Mouse (Mus musculus): Measurements from ENCODE around the gene Sdhb.

DNA sequence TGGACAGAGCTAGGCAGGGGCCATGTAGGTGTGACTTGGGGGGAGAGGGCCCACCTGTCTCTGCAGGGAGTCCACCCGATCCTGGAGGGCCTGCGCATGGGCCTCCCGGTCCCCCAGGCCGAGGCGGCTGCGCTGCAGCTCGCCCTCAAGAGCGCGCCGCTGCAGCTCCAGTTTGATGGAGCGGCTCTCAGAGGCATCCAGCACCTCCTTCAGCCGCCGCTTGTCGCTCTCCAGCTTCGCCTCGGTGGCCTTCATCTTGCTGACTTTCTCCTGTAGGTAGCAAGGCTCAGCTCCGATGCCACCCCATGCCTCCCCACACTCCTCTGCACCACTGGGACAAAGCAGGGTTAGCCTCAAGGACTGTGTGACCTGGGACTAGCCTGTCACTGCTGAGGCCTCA is 59.2 kb downstream of the Sdhb start:
- no peak for TF ChIP-seq SMC3 (IDR thresholded peaks at IDR 0.05; ENCODE audit: low read depth, low read length)
- TF ChIP-seq CHD2 (IDR thresholded peaks at IDR 0.05; ENCODE audit: low read length) = no peak
- TF ChIP-seq CTCF (IDR thresholded peaks at IDR 0.05 in 2 of 3, conservative IDR thresholded peaks at IDR 0.05 in 1 of 3; ENCODE audit: control insufficient read depth in 1 of 3, insufficient read depth in 1 of 3, low read depth in 2 of 3, low read length in 3 of 3, poor library complexity in 1 of 3, severe bottlenecking in 1 of 3) = no peak
- TF ChIP-seq ZNF384 (IDR thresholded peaks at IDR 0.05; ENCODE audit: low read depth, low read length) = no peak
- no peak for TF ChIP-seq ZC3H11A (IDR thresholded peaks at IDR 0.05; ENCODE audit: low read depth, low read length)
- TF ChIP-seq ZKSCAN1 (IDR thresholded peaks at IDR 0.05; ENCODE audit: low read depth, low read length) = no peak
- no peak for TF ChIP-seq E2F4 (IDR thresholded peaks at IDR 0.05; ENCODE audit: borderline replicate concordance, low read depth, low read length)
- TF ChIP-seq MAZ (IDR thresholded peaks at IDR 0.05; ENCODE audit: low read depth, low read length) = no peak
- no peak for TF ChIP-seq POLR2A (IDR thresholded peaks at IDR 0.05; ENCODE audit: control insufficient read depth in 1 of 2, insufficient read depth in 1 of 2, low read depth in 1 of 2, low read length in 2 of 2, poor library complexity in 1 of 2)
- TF ChIP-seq UBTF (IDR thresholded peaks at IDR 0.05; ENCODE audit: borderline replicate concordance, insufficient read depth, low read depth, low read length) = no peak
- TF ChIP-seq NRF1 (IDR thresholded peaks at IDR 0.05; ENCODE audit: insufficient read depth, low read depth, low read length, poor library complexity, severe bottlenecking) = no peak
